In genomic region chr16:78518697-78519096, GRCm38 (mm10) we compare ENCODE assay signal across 15 mouse cellular contexts.
"Had no signal": no experiment of that assay in that cellular context is flagged by ENCODE, and none has a peak within 500 bp of the region (broad histone marks: within the 10 kb centered on the region; RNA-seq: fewer than 3 reads in every experiment).

No protein-coding gene starts in this region.

- ATAC-seq: liver, postnatal 0 days; lung, postnatal 0 days; midbrain, embryonic 16.5 days had no signal

- DNase-seq: liver, postnatal 0 days; lung, adult 2 months; lung, postnatal 14 days; lung, postnatal 36 days; midbrain, embryonic 14.5 days; retina, postnatal 1 day; right cerebral cortex, adult 18-20 months; right cerebral cortex, postnatal 25 days; right cerebral cortex, postnatal 4 days; spleen, adult 18-20 months; thymus, adult 18-20 months; thymus, postnatal 25 days; thymus, postnatal 4 days had no signal
